20 mouse cellular contexts compared by ENCODE assay signal in the genomic region with DNA sequence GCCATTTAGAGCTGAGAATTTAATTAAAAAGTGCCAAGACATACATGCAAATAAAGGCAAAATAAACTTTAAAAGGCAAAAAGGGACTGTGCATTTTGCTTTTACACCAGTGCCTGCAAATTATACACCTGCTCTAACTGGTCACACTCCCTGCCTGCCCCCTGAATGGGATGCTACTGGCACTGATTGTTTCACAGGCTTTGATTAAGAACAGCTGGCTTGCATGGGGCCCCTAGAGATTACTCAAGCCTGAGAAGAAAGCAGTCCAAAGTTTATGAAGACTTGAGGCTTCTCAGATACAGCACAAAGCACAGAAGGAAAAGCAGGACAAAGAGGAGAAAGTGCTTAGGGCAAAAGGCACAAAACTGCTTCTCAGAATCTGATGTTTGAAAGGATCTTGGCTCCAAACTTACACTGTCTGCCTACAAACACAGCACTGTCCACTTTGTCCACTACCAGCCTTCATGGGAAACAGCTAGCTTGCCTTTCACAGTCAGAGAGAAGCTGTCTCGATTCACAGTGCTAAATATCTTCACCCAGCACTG. TPM values are rescaled to one million over a fixed set of nuclear protein-coding genes. Genes with fewer than 3 reads are reported as not detected.
DNase-seq lines count a peak whose midpoint lies in the region; ATAC-seq lines count a peak whose summit lies in the region.
"Had no signal": no experiment of that assay in that cellular context is flagged by ENCODE, and none has a peak within 500 bp of the region (broad histone marks: within the 10 kb centered on the region; RNA-seq: fewer than 3 reads in every experiment).

No protein-coding gene starts in this region.

- peak overlapping the region; percentile 18; the same call in 1 of the 2 replicates for H3K27ac ChIP-seq in hindbrain, embryonic 13.5 days
- H3K27ac ChIP-seq in hindbrain, embryonic 16.5 days (ENCODE audit: low read depth, low read length), result no peak overlapping the region
- 0 out of 2 replicates have a peak overlapping the region, but pooled peaks have one; percentile 58 for H3K27ac ChIP-seq in brown adipose tissue, adult 24 weeks (replicated peaks; ENCODE audit: low read depth, low read length)
- H3K27ac ChIP-seq in limb, embryonic 10.5 days, result no peak overlapping the region
- H3K27ac ChIP-seq: embryonic facial prominence, embryonic 13.5 days; gastrocnemius, adult 2 months; hindbrain, embryonic 14.5 days; midbrain, embryonic 15.5 days had no signal

- no peaks in the 10 kb centered on the region for H3K36me3 ChIP-seq in hindbrain, embryonic 13.5 days
- H3K36me3 ChIP-seq in hindbrain, embryonic 16.5 days (ENCODE audit: control insufficient read depth, insufficient read depth, low read length), result no peaks in the 10 kb centered on the region
- H3K36me3 ChIP-seq in limb, embryonic 10.5 days, result no peaks in the 10 kb centered on the region
- H3K36me3 ChIP-seq: embryonic facial prominence, embryonic 13.5 days; midbrain, embryonic 15.5 days had no signal

- 64% methylated on average over 1 of the region's 1 CpGs for WGBS in hindbrain, embryonic 13.5 days
- 62% methylated on average over 1 of the region's 1 CpGs for WGBS in hindbrain, embryonic 16.5 days
- WGBS in limb, embryonic 10.5 days, result 76% methylated on average over 1 of the region's 1 CpGs

- no peak overlapping the region for H3K9ac ChIP-seq in hindbrain, embryonic 13.5 days
- no peak overlapping the region for H3K9ac ChIP-seq in hindbrain, embryonic 16.5 days (ENCODE audit: low read depth, low read length)
- H3K9ac ChIP-seq: embryonic facial prominence, embryonic 13.5 days; hindbrain, embryonic 14.5 days; midbrain, embryonic 15.5 days had no signal

- no peaks in the 10 kb centered on the region for H3K9me3 ChIP-seq in hindbrain, embryonic 13.5 days
- no peaks in the 10 kb centered on the region for H3K9me3 ChIP-seq in hindbrain, embryonic 16.5 days (ENCODE audit: control insufficient read depth, low read length)
- no peaks in the 10 kb centered on the region for H3K9me3 ChIP-seq in limb, embryonic 10.5 days (replicated peaks)
- H3K9me3 ChIP-seq: embryonic facial prominence, embryonic 13.5 days; megakaryocyte, embryonic 14.5 days; midbrain, embryonic 15.5 days had no signal

- no peak overlapping the region for H3K4me3 ChIP-seq in hindbrain, embryonic 13.5 days
- H3K4me3 ChIP-seq in hindbrain, embryonic 16.5 days (ENCODE audit: low read length), result no peak overlapping the region
- no peak overlapping the region for H3K4me3 ChIP-seq in brown adipose tissue, adult 24 weeks (ENCODE audit: insufficient read depth, low read depth, low read length)
- no peak overlapping the region for H3K4me3 ChIP-seq in limb, embryonic 10.5 days
- H3K4me3 ChIP-seq: embryonic facial prominence, embryonic 13.5 days; gastrocnemius, adult 2 months; megakaryocyte, embryonic 14.5 days; midbrain, embryonic 15.5 days had no signal

- H3K4me1 ChIP-seq in hindbrain, embryonic 13.5 days (replicated peaks), result no peaks in the 10 kb centered on the region
- H3K4me1 ChIP-seq in hindbrain, embryonic 16.5 days (ENCODE audit: control insufficient read depth, insufficient read depth, low read depth, low read length), result no peaks in the 10 kb centered on the region
- H3K4me1 ChIP-seq in brown adipose tissue, adult 24 weeks (ENCODE audit: control insufficient read depth, insufficient read depth, insufficient read length, low read length), result no peaks in the 10 kb centered on the region
- H3K4me1 ChIP-seq in limb, embryonic 10.5 days, result peaks cover 5% of the 10 kb centered on the region; the same call in 1 of the 2 replicates
- H3K4me1 ChIP-seq: megakaryocyte, embryonic 14.5 days; midbrain, embryonic 15.5 days had no signal

- ATAC-seq in hindbrain, embryonic 13.5 days (ENCODE audit: low FRiP score), result no peak
- ATAC-seq in hindbrain, embryonic 16.5 days, result no peak
- ATAC-seq: activated CD4-positive, CD25-positive, alpha-beta regulatory T cell, adult 4 months; midbrain, embryonic 15.5 days; Patski had no signal

- DNase-seq in kidney, postnatal 4 days, result peak; percentile 27 to 46
- DNase-seq in kidney, adult 11 months, result no peak
- DNase-seq in limb, embryonic 10.5 days (ENCODE audit: low spot score), result peak; percentile 27
- no peak for DNase-seq in layer of hippocampus, postnatal 14 days (ENCODE audit: low spot score in 2 of 2)
- DNase-seq: adrenal gland, postnatal 36 days; cerebellum, postnatal 10 days; gastrocnemius, adult 2 months; layer of hippocampus, postnatal 36 days; lung, adult 2 months; right cerebral cortex, adult 18-20 months; thymus, adult 2 months had no signal

- H3K27me3 ChIP-seq in hindbrain, embryonic 13.5 days, result no peaks in the 10 kb centered on the region
- no peaks in the 10 kb centered on the region for H3K27me3 ChIP-seq in hindbrain, embryonic 16.5 days (replicated peaks; ENCODE audit: control insufficient read depth, insufficient read depth, low read length)
- H3K27me3 ChIP-seq in limb, embryonic 10.5 days (ENCODE audit: low read depth, poor library complexity, severe bottlenecking), result no peaks in the 10 kb centered on the region
- H3K27me3 ChIP-seq: embryonic facial prominence, embryonic 13.5 days; megakaryocyte, embryonic 14.5 days; midbrain, embryonic 15.5 days had no signal

- no peak overlapping the region for H3K4me2 ChIP-seq in hindbrain, embryonic 13.5 days
- no peak overlapping the region for H3K4me2 ChIP-seq in hindbrain, embryonic 16.5 days (ENCODE audit: low read length)
- H3K4me2 ChIP-seq: embryonic facial prominence, embryonic 13.5 days; hindbrain, embryonic 14.5 days; midbrain, embryonic 15.5 days had no signal

RNA-seq across cellular contexts. Expression of gene Tmem184c, which starts 40.2 kb away (rescaled TPM):
- polyA plus RNA-seq in hindbrain, embryonic 13.5 days (2015; fragmentation: Nextera tagmentation; extraction: Ambion mirVana), result 65.3 and 65.7 TPM in 2 replicates
- polyA plus RNA-seq in hindbrain, embryonic 16.5 days (2015; fragmentation: Nextera tagmentation; extraction: Ambion mirVana), result 68.1 and 71.1 TPM in 2 replicates
- 29.3 and 43.0 TPM in 2 replicates for polyA plus RNA-seq in brown adipose tissue, adult 24 weeks (2012; ENCODE audit: insufficient read depth, insufficient read length, missing spikeins)
- 32.7 and 34.5 TPM in 2 replicates for polyA plus RNA-seq in limb, embryonic 10.5 days (2016; fragmentation: Nextera tagmentation; extraction: Ambion mirVana)
- 10 to 100 TPM; 62.2 to 64.1 TPM for total RNA-seq in layer of hippocampus, postnatal 14 days (2021)

Comparison
In these comparisons a context has a peak if more than half of its experiments do, and no peak if none do; other contexts are left out.
1. H3K27ac ChIP-seq: peak in hindbrain, embryonic 13.5 days (single experiment) and brown adipose tissue, adult 24 weeks (single experiment); none in hindbrain, embryonic 16.5 days (single experiment) and limb, embryonic 10.5 days (single experiment).
2. DNase-seq: peak in kidney, postnatal 4 days (2 of 2) and limb, embryonic 10.5 days (single experiment); none in kidney, adult 11 months (single experiment) and layer of hippocampus, postnatal 14 days (0 of 2).